Mouse (Mus musculus) neural tube, embryonic 15.5 days (tissue): ENCODE measurements around the gene Akap13. TPM values are rescaled to one million over a fixed set of nuclear protein-coding genes. Genes with fewer than 3 reads are reported as not detected.
"Not testable (repeated sequence)": the region's sequence is repeated elsewhere in the genome, so short reads cannot be mapped to it uniquely, and the experiment has no call there.

Experiments used
- ATAC-seq: fragments of 200-750 bp; cut with Nextera tagmentation; 2 replicates; pipeline ENCODE4 v1.8.0; 2017; ENCODE audit warnings: mild to moderate bottlenecking, moderate TSS enrichment, moderate library complexity; ENCODE audit not compliant: low FRiP score
- H3K27ac ChIP-seq: fragments of 300-500 bp; sonication (generic); replicated peaks from 2 replicates; pipeline ENCODE4 v1.5.1; 2015; ENCODE audit warnings: mild to moderate bottlenecking, inconsistent platforms
- H3K27me3 ChIP-seq: fragments of 300-500 bp; sonication (generic); replicated peaks from 2 replicates; pipeline ENCODE4 v1.6.1; 2015; ENCODE audit warnings: inconsistent platforms
- H3K36me3 ChIP-seq: fragments of 300-500 bp; sonication (generic); 2 replicates; pipeline ENCODE4 v1.6.1; 2015; ENCODE audit warnings: inconsistent platforms
- H3K4me1 ChIP-seq: fragments of 300-500 bp; sonication (generic); 2 replicates; pipeline ENCODE4 v1.6.1; 2015; ENCODE audit warnings: inconsistent platforms
- H3K4me2 ChIP-seq: fragments of 300-500 bp; sonication (generic); 2 replicates; pipeline ENCODE4 v1.6.1; 2015; ENCODE audit warnings: inconsistent platforms, mild to moderate bottlenecking, moderate library complexity
- H3K4me3 ChIP-seq: fragments of 300-500 bp; sonication (generic); replicated peaks from 2 replicates; pipeline ENCODE4 v1.5.1; 2015; ENCODE audit warnings: mild to moderate bottlenecking, inconsistent platforms
- H3K9ac ChIP-seq: fragments of 300-500 bp; sonication (generic); replicated peaks from 2 replicates; pipeline ENCODE4 v1.6.1; 2015; ENCODE audit warnings: mild to moderate bottlenecking, inconsistent platforms
- H3K9me3 ChIP-seq: fragments of 300-500 bp; sonication (generic); replicated peaks from 2 replicates; pipeline ENCODE4 v1.6.1; 2016; ENCODE audit warnings: inconsistent platforms
- WGBS: fragments of 180-500 bp; shearing (Covaris S2); methylation state at CpG from one replicate; pipeline ENCODE4 v1.1.7; 2015; ENCODE audit warnings: mixed read lengths; 5-methylcytosine and 5-hydroxymethylcytosine counted together
- polyA plus RNA-seq: library from polyadenylated mRNA; unstranded; fragments of >200 nt; fragmentation: Nextera tagmentation; extraction: Ambion mirVana; gene quantifications from 2 replicates; pipeline ENCODE4 v1.2.1, GENCODE M21; 2015

The Akap13 gene
- polyA plus RNA-seq, 1 experiment from 2014 or later: 14.3 TPM

DNA sequence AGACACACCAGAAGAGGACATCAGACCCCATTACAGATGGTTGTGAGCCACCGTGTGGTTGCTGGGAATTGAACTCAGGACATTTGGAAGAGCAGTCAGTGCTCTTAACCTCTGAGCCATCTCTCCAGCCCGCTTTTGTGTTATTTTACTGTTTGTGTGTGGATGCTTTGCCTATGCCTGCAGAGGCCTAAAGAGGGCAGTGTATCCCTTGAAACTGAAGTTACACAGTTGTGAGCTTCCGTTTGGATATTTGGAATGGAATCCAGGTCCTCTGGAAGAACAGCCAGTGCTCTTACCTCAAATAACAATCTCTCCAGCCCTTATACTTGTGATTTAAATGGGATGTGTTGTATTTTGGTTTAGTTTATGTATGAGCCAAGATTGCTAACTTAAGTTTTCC lies 290.6 kb downstream of the Akap13 start:
- H3K9me3 ChIP-seq, H3K4me1 ChIP-seq, H3K4me2 ChIP-seq, H3K27me3 ChIP-seq, H3K9ac ChIP-seq, H3K4me3 ChIP-seq, ATAC-seq, H3K27ac ChIP-seq, H3K36me3 ChIP-seq: not testable (repeated sequence)
- WGBS: 62% methylated on average over 3 of the region's 3 CpGs

DNA sequence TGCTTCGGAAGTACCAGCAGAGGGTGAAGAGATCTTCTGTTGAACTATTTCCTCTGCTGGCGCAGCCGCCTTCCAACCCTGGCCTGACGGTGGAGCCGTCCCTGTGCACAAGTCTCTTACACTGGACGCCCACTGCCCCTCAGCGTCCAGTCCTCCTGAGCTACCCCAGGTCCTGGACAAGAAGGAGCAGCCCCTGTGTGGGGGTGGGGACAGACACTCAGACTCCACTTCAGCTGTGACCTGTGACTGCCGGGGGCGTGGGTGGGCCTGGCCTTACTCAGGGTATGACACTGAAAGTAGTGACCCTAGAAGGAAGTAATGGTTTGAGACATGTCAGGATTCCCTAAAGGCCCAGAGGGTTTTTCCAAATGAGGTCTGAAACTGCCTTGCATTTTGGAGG lies 295.2 kb downstream of the Akap13 start:
- Histone ChIP-seq H3K9me3 (no peaks in the 10 kb centered on the region), H3K9ac (no peak overlapping the region), H3K36me3 (peaks cover 8% of the 10 kb centered on the region; the same call in 1 of the 2 replicates), H3K27me3 (no peaks in the 10 kb centered on the region), H3K4me3 (no peak overlapping the region), H3K4me2 (no peak overlapping the region), H3K27ac (no peak overlapping the region), H3K4me1 (peaks cover 22% of the 10 kb centered on the region)
- 91% methylated on average over 9 of the region's 9 CpGs for WGBS
- ATAC-seq: no peak

DNA sequence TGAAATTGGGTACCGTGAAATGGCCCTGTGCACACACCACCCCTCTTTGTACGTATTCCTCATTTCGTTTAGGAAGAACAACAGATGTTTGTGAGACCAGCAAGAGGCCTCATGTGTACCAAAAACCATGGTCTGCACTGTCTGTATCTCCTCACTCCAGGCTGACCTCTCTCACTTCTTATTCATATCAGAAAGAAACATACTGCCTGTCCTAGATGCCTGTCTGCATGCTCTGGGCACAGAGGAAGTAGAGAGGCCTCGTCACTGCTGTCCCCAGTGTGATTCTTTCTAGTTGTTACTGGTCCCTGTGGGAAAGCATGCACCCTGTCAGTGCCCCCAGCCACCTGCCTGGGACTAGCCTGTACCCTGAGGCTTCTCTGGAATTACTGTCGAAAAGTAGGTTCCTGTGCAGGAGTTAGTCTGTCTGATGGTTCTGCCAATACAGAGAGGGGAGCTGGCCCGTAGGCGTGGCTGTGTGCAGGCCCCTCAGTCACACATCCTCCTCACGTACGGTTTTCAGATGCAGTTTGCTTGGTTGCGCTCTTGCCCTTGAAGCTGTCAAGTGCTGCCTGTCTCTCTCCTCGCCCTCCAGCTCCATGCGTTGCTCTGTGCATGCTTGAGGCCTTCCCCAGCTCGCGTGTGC lies 295.9 kb downstream of the Akap13 start:
- peaks cover 22% of the 10 kb centered on the region for H3K4me1 ChIP-seq
- WGBS: 88% methylated on average over 14 of the region's 14 CpGs
- H3K4me2 ChIP-seq: no peak overlapping the region

DNA sequence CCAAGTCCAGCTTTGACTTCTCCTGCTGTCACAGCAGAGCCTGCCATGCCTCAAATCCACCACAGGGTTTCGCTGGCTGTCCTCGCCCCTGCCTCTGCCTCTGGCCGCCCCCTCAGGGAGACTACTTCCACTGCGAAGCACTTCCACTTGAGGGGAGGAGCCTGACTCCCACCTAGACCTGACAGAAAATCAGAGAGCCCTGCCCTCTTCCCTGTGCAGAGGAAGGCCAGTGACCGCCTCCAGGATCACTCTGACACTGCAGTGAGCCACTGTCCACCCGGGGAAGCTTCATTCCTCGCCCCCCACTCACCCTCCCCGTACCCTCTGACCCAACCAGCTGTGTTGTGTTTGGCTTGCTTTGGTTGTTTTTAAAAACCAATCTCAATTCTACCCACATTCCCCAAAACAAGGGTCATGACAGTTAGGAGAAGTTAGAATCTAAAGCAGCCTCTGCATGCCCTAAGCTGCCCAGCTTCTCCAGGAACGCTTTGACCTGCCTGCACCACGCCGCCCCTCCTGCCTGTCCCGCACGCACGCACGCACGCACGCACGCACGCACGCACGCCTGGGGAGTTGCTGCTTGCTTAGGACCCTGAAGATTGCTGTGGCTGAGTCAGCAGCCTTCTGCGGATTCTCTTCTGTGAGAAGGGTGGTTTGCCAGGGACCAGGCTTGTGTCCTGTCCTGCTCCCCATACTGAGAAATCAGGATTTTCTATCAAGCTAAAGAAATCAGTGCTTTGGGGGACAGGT lies 297.3 kb downstream of the Akap13 start:
- Histone ChIP-seq H3K9me3 (no peaks in the 10 kb centered on the region), H3K27ac (no peak overlapping the region), H3K4me3 (no peak overlapping the region), H3K9ac (no peak overlapping the region), H3K4me1 (peaks cover 22% of the 10 kb centered on the region), H3K4me2 (0 out of 2 replicates have a peak overlapping the region, but pooled peaks have one; percentile 1), H3K36me3 (peaks cover 6% of the 10 kb centered on the region; the same call in 1 of the 2 replicates), H3K27me3 (no peaks in the 10 kb centered on the region)
- ATAC-seq: no peak
- 59% methylated on average over 22 of the region's 22 CpGs for whole genome bisulfite sequencing

More for the DNA sequence above, 295.9 kb downstream of the Akap13 start:
- Histone ChIP-seq H3K27me3 (no peaks in the 10 kb centered on the region), H3K9ac (no peak overlapping the region), H3K9me3 (no peaks in the 10 kb centered on the region), H3K36me3 (peaks cover 8% of the 10 kb centered on the region; the same call in 1 of the 2 replicates), H3K4me3 (no peak overlapping the region), H3K27ac (no peak overlapping the region)
- no peak for ATAC-seq

DNA sequence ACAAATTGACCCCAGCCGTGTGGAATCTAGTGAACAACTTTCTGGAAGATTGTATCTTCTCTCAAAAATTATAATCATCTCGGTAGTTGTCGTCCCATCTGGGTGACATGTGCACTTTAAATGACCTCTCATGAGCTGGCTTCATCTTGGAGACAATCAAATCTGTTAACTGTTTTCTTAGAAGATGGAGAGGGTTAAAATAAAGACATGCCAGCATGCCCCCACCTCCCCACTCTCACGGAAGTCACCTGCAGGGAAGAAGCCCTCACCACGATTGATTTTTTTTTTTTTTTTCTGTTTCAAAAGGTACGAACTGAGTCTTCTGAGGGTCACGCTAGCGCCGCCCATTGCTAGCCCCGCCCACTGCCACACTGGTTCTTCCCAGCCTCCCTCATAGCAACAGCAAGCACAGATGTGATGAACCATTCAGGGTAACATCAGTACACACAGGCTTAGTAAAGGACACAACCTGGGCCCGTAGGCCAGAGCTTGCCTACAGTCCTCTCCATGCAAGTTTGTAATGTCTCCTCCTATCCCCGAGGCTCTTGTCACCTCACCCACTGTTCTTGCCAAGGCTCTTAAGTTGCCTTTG lies 298.0 kb downstream of the Akap13 start:
- Histone ChIP-seq H3K36me3 (peaks cover 4% of the 10 kb centered on the region; the same call in 1 of the 2 replicates), H3K9me3 (no peaks in the 10 kb centered on the region), H3K4me3 (no peak overlapping the region), H3K9ac (no peak overlapping the region), H3K4me1 (peaks cover 22% of the 10 kb centered on the region), H3K27ac (no peak overlapping the region), H3K27me3 (no peaks in the 10 kb centered on the region), H3K4me2 (0 out of 2 replicates have a peak overlapping the region, but pooled peaks have one; percentile 1)
- WGBS: 40% methylated on average over 12 of the region's 12 CpGs
- no peak for ATAC-seq

DNA sequence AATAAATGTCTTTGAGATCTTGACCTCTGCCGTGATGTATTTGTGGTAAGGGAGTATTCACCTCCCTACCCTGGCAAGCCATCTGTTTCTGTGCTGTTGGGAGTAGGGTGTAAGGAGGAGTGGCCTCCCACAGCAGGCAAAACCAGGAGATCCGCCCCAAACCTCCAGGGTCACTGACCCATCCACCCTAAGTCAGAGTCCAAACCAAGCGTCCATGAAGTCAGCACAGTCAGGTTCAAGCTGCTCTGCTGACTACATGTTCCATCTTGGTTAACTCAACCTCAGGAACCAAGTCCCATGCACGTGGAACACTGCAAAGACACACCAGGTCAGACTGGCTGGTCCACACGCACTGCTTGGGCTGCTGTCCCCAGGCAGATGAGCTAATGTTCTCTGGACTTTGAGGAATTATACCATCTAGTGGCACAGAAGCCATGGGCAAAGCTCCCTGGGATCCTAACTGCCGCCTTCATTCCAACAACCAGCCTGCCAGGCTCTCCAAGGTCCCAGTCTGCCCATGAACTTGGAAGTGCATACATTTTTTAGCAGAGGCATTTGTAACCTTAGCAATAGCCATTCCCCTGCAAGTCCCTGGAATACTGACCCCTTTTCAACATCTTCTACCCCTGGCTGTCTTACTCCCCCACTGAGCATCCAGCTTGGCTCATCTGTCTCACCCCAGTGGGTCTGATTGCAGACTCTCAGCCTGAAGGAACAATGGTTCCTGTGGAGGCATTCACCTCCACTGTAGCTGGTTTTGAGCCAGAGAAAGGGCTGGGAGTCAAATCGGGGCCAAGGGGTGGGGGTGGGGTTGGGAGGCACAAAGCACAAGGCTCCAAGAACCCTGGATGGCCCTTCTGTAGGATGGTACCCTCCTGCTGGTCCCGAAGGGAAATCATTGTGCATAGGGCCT lies 299.5 kb downstream of the Akap13 start:
- Histone ChIP-seq H3K36me3 (no peaks in the 10 kb centered on the region; the same call in 1 of the 2 replicates), H3K4me3 (no peak overlapping the region), H3K4me2 (no peak overlapping the region), H3K27ac (peak overlapping the region; percentile 76), H3K27me3 (no peaks in the 10 kb centered on the region), H3K9ac (no peak overlapping the region), H3K9me3 (no peaks in the 10 kb centered on the region), H3K4me1 (peaks cover 22% of the 10 kb centered on the region)
- WGBS: 25% methylated on average over 8 of the region's 8 CpGs
- peak; percentile 77 for ATAC-seq

DNA sequence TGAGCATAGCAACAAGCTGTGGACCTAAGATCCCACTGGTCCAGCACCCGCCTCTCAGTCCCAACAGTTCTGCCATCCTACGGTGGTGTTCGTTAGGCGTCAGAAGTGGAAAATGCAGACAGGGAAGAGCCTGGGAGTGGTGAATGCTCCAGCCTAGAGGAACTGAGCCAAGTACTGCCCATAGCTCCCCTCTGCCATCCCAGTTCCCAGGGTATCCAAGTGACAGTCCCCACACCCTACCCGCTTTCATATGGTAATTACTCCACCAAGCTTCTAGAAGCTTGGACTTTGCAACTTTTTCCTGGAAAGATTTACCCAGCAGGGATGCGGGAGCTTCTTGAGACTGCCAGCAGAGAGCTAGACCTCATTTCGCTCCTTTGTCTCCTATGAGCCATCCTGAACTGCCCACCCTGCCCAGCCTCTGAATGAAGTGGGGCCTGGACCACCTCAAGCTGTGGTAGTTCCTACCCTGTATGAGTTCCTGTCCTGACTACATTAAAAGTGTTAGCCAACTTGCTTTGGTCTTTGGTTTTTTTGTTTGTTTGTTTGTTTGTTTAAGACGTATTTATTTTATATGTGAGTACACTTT lies 300.6 kb downstream of the Akap13 start:
- H3K36me3 ChIP-seq: no peaks in the 10 kb centered on the region
- H3K9ac ChIP-seq: no peak overlapping the region
- 58% methylated on average over 8 of the region's 8 CpGs for WGBS
- no peaks in the 10 kb centered on the region for H3K9me3 ChIP-seq
- no peak overlapping the region for H3K4me2 ChIP-seq
- H3K27me3 ChIP-seq: no peaks in the 10 kb centered on the region
- peaks cover 22% of the 10 kb centered on the region for H3K4me1 ChIP-seq
- ATAC-seq: peak; percentile 80; the same call in 1 of the 2 replicates
- H3K4me3 ChIP-seq: no peak overlapping the region
- peak overlapping the region; percentile 76 for H3K27ac ChIP-seq

DNA sequence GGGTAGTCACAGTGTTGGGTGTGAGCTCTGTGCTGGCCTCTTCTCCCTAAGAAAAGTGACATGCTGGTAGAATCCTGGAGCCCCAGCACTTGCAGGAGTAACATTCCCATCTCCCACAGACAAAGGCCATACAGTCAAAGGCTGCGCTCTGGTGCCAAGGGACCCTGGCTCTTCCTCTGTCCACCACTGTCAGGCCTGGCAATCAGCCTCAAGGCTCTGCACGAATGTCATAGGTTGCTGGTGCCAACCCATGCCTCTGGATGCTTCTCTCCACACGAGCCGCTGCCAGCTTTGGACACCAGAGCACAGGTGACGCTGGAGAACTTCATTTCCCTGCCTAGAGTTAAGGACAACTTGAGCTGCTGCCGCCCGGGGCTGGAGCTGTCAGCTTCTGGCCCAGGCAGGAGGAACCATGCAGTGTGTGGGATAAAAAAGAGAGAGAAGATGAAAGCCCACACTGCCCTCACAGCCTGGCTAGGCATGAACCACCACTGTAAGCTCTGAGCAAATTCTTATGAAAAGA lies 304.7 kb downstream of the Akap13 start:
- no peak for ATAC-seq
- H3K36me3 ChIP-seq: no peaks in the 10 kb centered on the region
- no peaks in the 10 kb centered on the region for H3K27me3 ChIP-seq
- H3K27ac ChIP-seq: no peak overlapping the region; the same call in 1 of the 2 replicates
- WGBS: 91% methylated on average over 7 of the region's 7 CpGs
- peaks cover 6% of the 10 kb centered on the region for H3K4me1 ChIP-seq
- no peak overlapping the region for H3K4me3 ChIP-seq
- no peaks in the 10 kb centered on the region for H3K9me3 ChIP-seq
- H3K9ac ChIP-seq: no peak overlapping the region
- H3K4me2 ChIP-seq: no peak overlapping the region

DNA sequence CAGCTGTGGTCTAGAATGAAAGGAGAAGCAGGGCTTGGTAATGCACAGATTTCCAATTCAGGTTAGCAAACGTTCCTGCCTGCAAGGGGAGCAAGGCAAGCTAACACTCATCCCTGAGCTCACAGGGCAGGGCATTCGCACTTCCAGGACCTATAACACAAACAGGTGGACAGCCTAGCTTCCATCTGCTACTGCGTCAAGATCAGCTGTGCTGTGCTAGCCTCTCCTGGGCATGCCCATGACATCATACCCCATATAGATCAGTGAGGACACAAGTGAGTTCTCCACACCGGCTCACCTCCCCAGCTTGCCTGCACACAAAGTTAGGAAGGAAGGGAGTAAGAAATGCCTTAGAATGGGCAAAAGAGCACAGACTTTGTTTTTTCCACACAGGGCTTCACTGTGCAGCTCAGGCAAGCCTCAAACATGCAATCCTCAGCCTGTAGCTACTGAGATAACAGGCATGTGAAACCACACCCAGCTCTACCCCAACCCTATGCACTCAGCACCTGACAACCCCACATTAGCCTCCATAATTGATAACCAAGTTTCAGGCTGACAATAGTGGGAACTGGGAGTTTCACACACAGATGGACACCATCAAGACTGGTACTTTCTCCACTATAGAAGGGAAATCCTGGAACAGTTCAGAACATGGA lies 305.5 kb downstream of the Akap13 start:
- not testable (repeated sequence) for ATAC-seq, H3K4me3 ChIP-seq, H3K4me1 ChIP-seq, H3K9me3 ChIP-seq, H3K36me3 ChIP-seq, H3K9ac ChIP-seq, H3K27me3 ChIP-seq, H3K4me2 ChIP-seq, H3K27ac ChIP-seq
- 68% methylated on average over 4 of the region's 4 CpGs for WGBS

DNA sequence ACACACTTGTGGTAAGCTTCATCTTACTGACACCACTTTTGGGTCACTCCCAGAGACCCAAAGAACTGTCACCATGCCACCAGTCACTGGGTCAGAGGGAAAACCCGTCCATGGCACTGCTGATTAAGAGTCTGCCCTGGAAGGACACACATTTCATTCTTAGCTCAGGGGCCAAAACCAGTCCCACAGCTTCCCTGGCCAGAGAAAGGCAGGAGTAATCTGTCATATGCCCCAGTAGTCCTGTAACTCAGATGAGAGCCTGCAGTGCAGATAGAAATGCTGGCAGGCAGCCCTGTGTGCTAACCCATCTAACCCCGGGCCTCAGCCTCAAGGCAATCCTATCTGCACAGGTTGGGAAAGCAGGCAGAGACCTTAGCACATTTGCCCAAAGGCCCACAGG lies 306.9 kb downstream of the Akap13 start:
- H3K9ac ChIP-seq, H3K36me3 ChIP-seq, H3K27me3 ChIP-seq, H3K4me1 ChIP-seq, H3K27ac ChIP-seq, H3K4me2 ChIP-seq, ATAC-seq, H3K9me3 ChIP-seq, H3K4me3 ChIP-seq: not testable (repeated sequence)
- 73% methylated on average over 2 of the region's 2 CpGs for WGBS
